Mouse (Mus musculus): Measurements from ENCODE around the gene Cabp5. TPM values are rescaled to one million over a fixed set of nuclear protein-coding genes. Genes with fewer than 3 reads are reported as not detected.

Cabp5 gene
- not detected in 2 replicates for total RNA-seq (2023)

GRCm38 (mm10) chr7:13397832-13398231 lies at the start of gene Cabp5:
Cabp5 (plus strand) TSS chr7:13398132.

GRCm38 (mm10) chr7:13450541-13450940 lies 52.6 kb downstream of the Cabp5 start, which contains the start of gene Bsph1:
Bsph1 (plus strand) TSS chr7:13450841.

Other genes with a start within 250 kb of the Cabp5 start
- 0.09 TPM in 1 of 2 replicates, not detected in the other for gene Vmn1r88, start 238.6 kb upstream of the Cabp5 start, total RNA-seq (2023)
- gene Vmn1r89, start 185.1 kb upstream of the Cabp5 start, total RNA-seq (2023), result not detected in 2 replicates
- 53.6 and 72.7 TPM in 2 replicates for gene Lig1, start 120.8 kb upstream of the Cabp5 start, total RNA-seq (2023)
- 1.7 and 2.2 TPM in 2 replicates for gene Zswim9, start 119.4 kb upstream of the Cabp5 start, total RNA-seq (2023)
- gene Pla2g4c, start 73.5 kb upstream of the Cabp5 start, total RNA-seq (2023), result 0.64 and 0.82 TPM in 2 replicates
- not detected in 2 replicates for gene Bsph1, start 52.7 kb downstream of the Cabp5 start, total RNA-seq (2023)
- gene Bsph2, start 172.9 kb downstream of the Cabp5 start, total RNA-seq (2023), result not detected in 2 replicates
- gene Sult2a5, start 225.8 kb downstream of the Cabp5 start, total RNA-seq (2023), result not detected in 2 replicates